Mouse (Mus musculus): ENCODE measurements around the gene P2ry2.

DNA sequence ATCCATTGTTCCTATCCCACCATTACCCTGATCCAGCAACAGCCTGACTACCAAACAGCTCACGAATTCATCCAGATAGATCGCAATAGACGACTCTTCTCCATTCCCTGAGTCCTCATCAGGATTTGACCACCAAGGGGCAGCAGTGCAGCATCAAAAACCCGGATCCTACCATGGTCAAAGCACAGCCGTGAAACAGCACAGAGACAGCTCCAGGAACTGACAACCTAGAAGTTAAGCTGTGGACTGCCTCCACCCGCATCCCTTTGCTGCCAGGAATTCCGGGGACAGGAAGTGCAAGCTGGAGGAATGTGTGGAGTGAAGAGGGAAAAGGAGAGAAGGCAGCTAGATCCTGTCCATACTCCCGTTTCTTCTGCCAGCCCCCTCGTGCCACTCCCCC lies 24.6 kb downstream of the P2ry2 start:
- TF ChIP-seq CTCF (IDR thresholded peaks at IDR 0.05; ENCODE audit: control insufficient read depth, insufficient read depth, insufficient read length) (peak; percentile 23), MYOD1 (IDR thresholded peaks at IDR 0.05; ENCODE audit: control insufficient read depth, insufficient read length, low read depth) (no peak), USF1 (IDR thresholded peaks at IDR 0.05; ENCODE audit: low read depth) (no peak), CEBPB (IDR thresholded peaks at IDR 0.05; ENCODE audit: low read depth) (no peak), MYOG (IDR thresholded peaks at IDR 0.05; ENCODE audit: control insufficient read depth, extremely low read depth, insufficient read length) (no peak), FOSL1 (IDR thresholded peaks at IDR 0.05; ENCODE audit: insufficient read depth, low read length, poor library complexity, severe bottlenecking) (no peak), MAX (IDR thresholded peaks at IDR 0.05) (no peak)

Measured in C2C12 (cell line).